Mouse (Mus musculus) hindbrain, embryonic 14.5 days (tissue): ENCODE results near the gene Ehf. TPM values are rescaled to one million over a fixed set of nuclear protein-coding genes. Genes with fewer than 3 reads are reported as not detected.

ENCODE experiments used
- ATAC-seq: fragments of 200-750 bp; cut with Nextera tagmentation; 2 replicates; pipeline ENCODE4 v1.8.0; 2017; ENCODE audit warnings: moderate number of reproducible peaks, mild to moderate bottlenecking, moderate TSS enrichment, moderate library complexity; ENCODE audit not compliant: low FRiP score
- DNase-seq: peaks from one replicate; pipeline ENCODE4 v3.0.0-alpha.2; 2015; ENCODE audit warnings: low spot score
- H3K27ac ChIP-seq: fragments of 300-500 bp; sonication (generic); 2 replicates; pipeline ENCODE4 v1.5.1; 2014; ENCODE audit warnings: mild to moderate bottlenecking, moderate library complexity
- H3K27me3 ChIP-seq: fragments of 300-500 bp; sonication (generic); 2 replicates; pipeline ENCODE4 v1.6.1; 2014; ENCODE audit warnings: mild to moderate bottlenecking, low read length, mixed read lengths; ENCODE audit not compliant: control insufficient read depth, insufficient read depth
- H3K36me3 ChIP-seq: fragments of 300-500 bp; sonication (generic); replicated peaks from 2 replicates; pipeline ENCODE4 v1.6.1; 2014; ENCODE audit not compliant: control insufficient read depth, insufficient read depth
- H3K4me1 ChIP-seq: fragments of 300-500 bp; sonication (generic); replicated peaks from 2 replicates; pipeline ENCODE4 v1.6.1; 2014; ENCODE audit warnings: antibody characterized with exemption, low read length, mixed read lengths; ENCODE audit not compliant: control insufficient read depth, insufficient read depth
- H3K4me2 ChIP-seq: fragments of 300-500 bp; sonication (generic); replicated peaks from 2 replicates; pipeline ENCODE4 v1.6.1; 2014; ENCODE audit warnings: mild to moderate bottlenecking, moderate library complexity
- H3K4me3 ChIP-seq: fragments of 300-500 bp; sonication (generic); replicated peaks from 2 replicates; pipeline ENCODE4 v1.5.1; 2014; ENCODE audit warnings: mild to moderate bottlenecking, low read length
- H3K9ac ChIP-seq: fragments of 300-500 bp; sonication (generic); 2 replicates; pipeline ENCODE4 v1.6.1; 2014
- H3K9me3 ChIP-seq: fragments of 300-500 bp; sonication (generic); 2 replicates; pipeline ENCODE4 v1.6.1; 2016; ENCODE audit warnings: low read length; ENCODE audit not compliant: control insufficient read depth
- WGBS: fragments of 180-500 bp; shearing (Covaris S2); extraction: QIAGEN DNeasy Blood & Tissue Kit; methylation state at CpG from one replicate; pipeline ENCODE4 v1.1.7; 2014; 5-methylcytosine and 5-hydroxymethylcytosine counted together
- polyA plus RNA-seq: library from polyadenylated mRNA; unstranded; fragments of >200 nt; fragmentation: Nextera tagmentation; extraction: Ambion mirVana; gene quantifications from 2 replicates; pipeline ENCODE4 v1.2.1, GENCODE M21; 2014

The Ehf gene
- polyA plus RNA-seq, 1 experiment from 2014 or later, result 0.20 TPM

DNA sequence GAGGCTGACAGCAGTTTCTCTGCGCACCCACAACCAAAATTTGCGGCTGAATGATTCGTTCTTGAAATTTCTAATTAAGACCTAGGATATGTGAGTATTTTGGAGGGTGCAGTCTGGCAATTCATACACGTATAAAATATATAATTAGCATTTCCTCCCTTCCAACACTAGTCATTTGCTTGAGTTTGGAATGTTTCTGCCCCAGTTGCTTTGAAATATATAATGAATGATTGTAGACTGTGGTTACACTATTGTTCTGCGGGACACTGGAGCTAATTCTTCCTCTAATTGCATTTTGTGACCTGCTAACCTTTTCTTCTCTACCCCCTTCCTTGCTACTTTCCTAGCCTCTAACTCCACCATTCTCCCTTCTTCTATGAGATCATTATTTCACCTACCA lies 15.4 kb downstream of the Ehf start:
- no peaks in the 10 kb centered on the region for H3K4me1 ChIP-seq
- no peak overlapping the region for H3K4me3 ChIP-seq
- no peak overlapping the region for H3K27ac ChIP-seq
- H3K9ac ChIP-seq, result no peak overlapping the region
- no peaks in the 10 kb centered on the region for H3K27me3 ChIP-seq
- H3K4me2 ChIP-seq, result no peak overlapping the region
- no peaks in the 10 kb centered on the region for H3K36me3 ChIP-seq
- DNase-seq (no peak), ATAC-seq (no peak)
- H3K9me3 ChIP-seq, result no peaks in the 10 kb centered on the region
- 65% methylated on average over 5 of the region's 5 CpGs for WGBS

DNA sequence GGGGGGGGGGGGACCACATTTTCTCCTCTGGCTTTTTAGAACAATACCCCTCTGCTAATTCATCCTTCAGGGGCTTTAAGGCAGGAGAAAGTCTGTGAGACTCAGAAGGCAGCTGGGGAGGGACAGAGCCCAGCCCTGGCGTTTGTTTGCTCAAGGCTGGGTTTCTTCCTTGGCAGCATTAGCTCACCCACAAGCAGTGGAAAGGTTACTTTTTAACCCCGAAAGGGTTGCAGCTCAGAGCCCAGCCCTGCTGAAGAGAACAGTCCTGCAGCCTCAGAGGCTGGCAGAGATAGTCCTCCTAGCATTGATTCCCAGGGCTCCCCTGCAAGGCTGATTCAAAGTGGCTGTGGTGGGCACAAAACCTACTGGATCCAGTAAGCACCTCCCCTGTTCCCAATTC lies 17.5 kb downstream of the Ehf start:
- ATAC-seq, result no peak
- no peak for DNase-seq
- Histone ChIP-seq H3K27me3 (no peaks in the 10 kb centered on the region), H3K9ac (no peak overlapping the region), H3K9me3 (no peaks in the 10 kb centered on the region), H3K27ac (no peak overlapping the region), H3K36me3 (no peaks in the 10 kb centered on the region), H3K4me2 (no peak overlapping the region), H3K4me1 (no peaks in the 10 kb centered on the region), H3K4me3 (no peak overlapping the region)
- 36% methylated on average over 2 of the region's 2 CpGs for WGBS

DNA sequence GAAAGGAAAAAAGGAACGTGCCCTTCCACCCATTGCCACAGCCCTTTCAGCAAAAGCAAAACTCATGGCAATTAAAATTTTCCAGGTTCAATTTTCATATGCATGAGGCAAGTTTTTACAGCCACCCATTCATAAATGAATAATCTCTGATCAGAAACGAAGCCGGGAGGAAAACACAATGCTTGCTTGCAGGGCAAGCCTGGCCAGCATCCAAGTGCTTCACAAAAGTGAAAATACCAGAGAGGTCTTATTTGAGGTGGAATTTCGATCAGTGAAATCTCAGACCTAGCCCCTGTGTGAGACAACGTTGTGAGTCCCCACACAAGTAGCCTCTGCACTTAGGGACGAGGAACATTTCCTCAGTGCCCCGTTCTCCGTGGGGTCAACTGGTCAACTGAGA lies 19.3 kb downstream of the Ehf start:
- Histone ChIP-seq H3K9me3 (no peaks in the 10 kb centered on the region), H3K4me1 (no peaks in the 10 kb centered on the region), H3K4me2 (no peak overlapping the region), H3K36me3 (no peaks in the 10 kb centered on the region), H3K9ac (no peak overlapping the region), H3K27me3 (no peaks in the 10 kb centered on the region), H3K27ac (no peak overlapping the region), H3K4me3 (no peak overlapping the region)
- no peak for DNase-seq
- WGBS, result 67% methylated on average over 8 of the region's 8 CpGs
- no peak for ATAC-seq

DNA sequence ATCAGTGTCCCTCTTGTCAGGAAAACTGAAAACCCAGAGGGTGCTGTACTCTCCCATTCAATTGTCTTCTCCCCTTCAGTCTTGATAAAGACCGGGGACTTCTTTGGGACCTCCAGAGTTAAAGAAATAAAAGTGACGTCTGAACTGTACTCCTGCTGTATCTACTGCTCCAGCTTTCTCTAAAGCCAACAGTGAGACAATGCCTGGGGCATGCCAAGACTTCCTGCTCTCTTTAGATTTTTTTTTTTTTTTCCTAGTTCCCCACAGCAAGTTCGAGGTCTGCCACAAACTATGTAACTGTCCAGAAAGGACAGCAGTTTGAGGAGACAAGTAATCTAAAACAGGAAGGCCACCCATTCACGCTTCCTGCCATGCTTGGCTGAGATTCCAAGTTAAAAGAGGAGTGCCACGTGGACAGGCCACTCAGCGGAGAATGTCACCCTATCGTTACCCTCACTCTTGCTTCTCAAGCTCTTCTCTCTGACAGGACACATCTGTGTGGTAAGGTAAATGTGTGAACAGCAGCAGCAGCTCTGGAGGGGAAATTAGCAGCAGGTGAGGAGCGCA lies 20.8 kb downstream of the Ehf start:
- DNase-seq (no peak), ATAC-seq (no peak)
- Histone ChIP-seq H3K27ac (no peak overlapping the region), H3K4me1 (no peaks in the 10 kb centered on the region), H3K9me3 (no peaks in the 10 kb centered on the region), H3K36me3 (no peaks in the 10 kb centered on the region), H3K27me3 (no peaks in the 10 kb centered on the region), H3K4me2 (no peak overlapping the region), H3K9ac (no peak overlapping the region), H3K4me3 (no peak overlapping the region)
- 70% methylated on average over 8 of the region's 8 CpGs for WGBS

DNA sequence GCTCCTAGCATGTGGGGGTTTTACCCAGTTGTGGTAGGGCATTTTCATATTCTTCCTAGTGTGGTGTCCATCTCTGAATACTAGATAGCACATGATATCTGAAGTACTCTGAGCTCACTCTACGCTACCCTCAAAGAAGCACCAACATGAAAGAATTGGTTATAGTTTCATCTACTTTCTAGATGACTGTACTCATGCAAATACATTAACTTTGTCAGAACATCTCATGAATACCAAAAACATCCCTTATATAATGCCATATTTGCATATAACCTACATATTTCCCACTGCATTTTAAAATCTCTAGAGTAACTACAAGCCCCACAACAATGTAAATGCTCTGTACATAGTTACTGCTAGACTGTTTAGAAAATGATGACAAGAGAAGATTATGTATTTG lies 23.2 kb downstream of the Ehf start:
- WGBS, result 91% methylated on average over 1 of the region's 1 CpGs
- DNase-seq (no peak), ATAC-seq (no peak)
- no peaks in the 10 kb centered on the region for H3K36me3 ChIP-seq
- H3K27ac ChIP-seq, result no peak overlapping the region
- no peak overlapping the region for H3K4me2 ChIP-seq
- H3K4me3 ChIP-seq, result no peak overlapping the region
- H3K9me3 ChIP-seq, result no peaks in the 10 kb centered on the region
- no peak overlapping the region for H3K9ac ChIP-seq
- H3K27me3 ChIP-seq, result no peaks in the 10 kb centered on the region
- no peaks in the 10 kb centered on the region for H3K4me1 ChIP-seq

DNA sequence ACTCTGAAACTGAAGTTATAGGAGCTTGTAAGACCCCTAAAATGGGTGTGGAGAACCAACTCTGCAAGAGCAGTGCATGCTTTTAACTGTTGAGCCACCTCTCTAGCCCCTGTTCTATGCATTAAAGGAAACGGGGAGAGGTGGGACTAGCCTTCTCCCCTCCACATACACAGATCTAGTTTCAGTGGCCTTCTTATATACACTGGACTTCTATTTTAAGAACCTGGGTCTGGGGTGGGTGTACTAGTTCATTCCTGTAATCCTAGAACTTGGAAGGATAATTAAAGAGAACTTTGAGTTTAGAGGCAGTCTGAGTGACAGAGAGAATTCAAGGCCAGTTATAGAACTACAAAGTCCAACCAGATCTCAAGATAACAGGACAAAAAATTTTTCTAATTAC lies 24.6 kb downstream of the Ehf start:
- ATAC-seq (no peak), DNase-seq (no peak)
- Histone ChIP-seq H3K4me3 (no peak overlapping the region), H3K27me3 (no peaks in the 10 kb centered on the region), H3K4me2 (no peak overlapping the region), H3K9ac (no peak overlapping the region), H3K4me1 (no peaks in the 10 kb centered on the region), H3K27ac (no peak overlapping the region), H3K36me3 (no peaks in the 10 kb centered on the region), H3K9me3 (no peaks in the 10 kb centered on the region)
- WGBS, result 85% methylated on average over 1 of the region's 1 CpGs

DNA sequence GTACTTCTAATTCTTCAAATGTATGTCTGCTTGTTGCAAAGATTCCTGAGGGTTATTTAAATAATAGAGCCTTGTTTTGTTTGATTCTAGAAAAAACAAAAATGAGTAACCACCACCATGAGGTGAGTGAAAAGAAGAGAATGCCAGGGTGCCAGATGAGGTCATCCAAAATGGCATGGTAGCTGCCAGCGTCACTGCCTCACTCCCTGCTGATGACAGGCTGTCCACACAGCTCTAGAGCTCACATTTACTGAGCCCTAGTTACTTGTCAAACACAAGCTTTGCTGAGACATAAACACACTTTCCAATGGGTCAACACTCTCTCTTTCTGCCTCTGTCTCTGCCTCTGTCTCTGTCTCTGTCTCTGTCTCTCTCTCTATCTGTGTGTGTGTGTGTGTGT lies 25.3 kb downstream of the Ehf start:
- no peak overlapping the region for H3K4me3 ChIP-seq
- no peaks in the 10 kb centered on the region for H3K4me1 ChIP-seq
- H3K27ac ChIP-seq, result no peak overlapping the region
- no peaks in the 10 kb centered on the region for H3K36me3 ChIP-seq
- H3K27me3 ChIP-seq, result no peaks in the 10 kb centered on the region
- H3K9ac ChIP-seq, result no peak overlapping the region
- ATAC-seq (no peak), DNase-seq (no peak)
- no peaks in the 10 kb centered on the region for H3K9me3 ChIP-seq
- H3K4me2 ChIP-seq, result no peak overlapping the region
- 53% methylated on average over 1 of the region's 1 CpGs for WGBS

DNA sequence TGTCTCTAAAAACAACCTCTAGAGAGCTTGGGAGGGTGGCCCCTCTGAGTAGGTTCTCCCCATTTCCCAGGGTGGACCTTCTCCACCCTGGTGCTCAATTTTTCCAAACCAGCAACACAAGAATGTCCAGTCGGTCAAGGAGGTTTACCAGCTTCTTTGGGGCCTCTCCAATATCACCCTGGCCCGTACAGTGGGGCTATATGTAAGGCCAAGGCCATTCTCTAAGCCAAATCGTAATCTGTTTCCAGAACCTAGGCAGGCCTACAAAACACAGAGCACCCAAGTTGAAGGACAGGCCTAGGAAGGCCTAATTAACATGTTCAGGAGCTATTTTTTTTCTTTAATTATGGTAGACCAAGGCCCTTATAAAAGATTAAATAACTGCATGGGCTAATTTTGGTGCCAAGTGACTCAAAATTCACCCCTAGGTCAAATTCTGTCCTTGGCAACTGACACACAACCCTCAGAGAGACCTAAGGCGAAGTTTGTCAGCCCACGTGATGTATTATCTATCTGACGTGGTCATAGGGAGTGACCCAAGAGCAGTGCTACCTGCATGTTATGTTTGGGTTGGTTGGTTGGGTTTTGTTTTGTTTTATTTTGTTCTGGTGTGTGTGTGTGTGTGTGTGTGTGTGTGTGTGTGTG lies 27.6 kb downstream of the Ehf start:
- Histone ChIP-seq H3K4me2 (no peak overlapping the region), H3K4me3 (no peak overlapping the region), H3K27me3 (no peaks in the 10 kb centered on the region), H3K9ac (no peak overlapping the region), H3K36me3 (no peaks in the 10 kb centered on the region), H3K27ac (no peak overlapping the region), H3K9me3 (no peaks in the 10 kb centered on the region), H3K4me1 (no peaks in the 10 kb centered on the region)
- no peak for ATAC-seq
- WGBS, result 87% methylated on average over 6 of the region's 6 CpGs
- DNase-seq, result no peak

DNA sequence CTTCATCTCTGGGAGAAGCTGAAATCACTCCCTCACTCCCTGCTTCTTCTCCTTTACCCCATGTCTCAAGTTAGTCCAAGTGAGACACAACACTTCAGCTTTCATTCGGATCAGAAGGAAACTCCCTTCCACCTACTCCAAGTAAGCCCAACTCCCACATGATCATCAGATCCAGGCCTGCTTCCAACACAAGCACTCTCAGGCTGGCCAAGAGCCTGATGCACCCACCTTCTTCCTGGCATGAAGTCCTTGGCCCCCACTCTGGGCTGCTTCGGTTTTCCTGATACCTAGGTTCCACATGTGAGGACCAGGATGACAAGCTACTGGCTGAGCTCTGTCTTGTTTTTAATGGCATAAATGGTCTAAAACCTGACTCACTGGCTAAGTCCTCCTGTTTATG lies 28.3 kb downstream of the Ehf start:
- Histone ChIP-seq H3K4me3 (no peak overlapping the region), H3K4me1 (no peaks in the 10 kb centered on the region), H3K27ac (no peak overlapping the region), H3K27me3 (no peaks in the 10 kb centered on the region), H3K36me3 (no peaks in the 10 kb centered on the region), H3K9ac (no peak overlapping the region), H3K9me3 (no peaks in the 10 kb centered on the region), H3K4me2 (no peak overlapping the region)
- ATAC-seq (no peak), DNase-seq (no peak)
- WGBS, result 85% methylated on average over 2 of the region's 2 CpGs

DNA sequence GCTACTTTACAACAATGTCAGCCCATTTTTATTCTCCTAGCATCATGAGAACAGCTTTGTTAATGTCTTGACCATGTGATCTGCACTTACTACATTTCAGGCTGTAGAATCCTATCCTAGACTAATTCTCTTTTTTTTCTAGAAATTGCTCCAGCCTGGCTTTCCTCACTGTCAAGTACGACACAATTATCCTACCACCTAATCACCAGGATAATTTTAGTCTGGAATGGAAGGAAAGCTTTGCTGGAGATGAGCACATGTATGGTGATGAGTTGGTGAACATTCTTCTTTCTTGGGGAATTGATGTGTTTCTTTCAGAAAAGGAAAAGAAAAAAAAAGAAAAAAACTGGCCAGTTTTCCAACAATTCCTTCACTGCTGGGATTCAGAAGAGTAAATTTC lies 28.8 kb downstream of the Ehf start:
- H3K9me3 ChIP-seq, result no peaks in the 10 kb centered on the region
- H3K4me1 ChIP-seq, result no peaks in the 10 kb centered on the region
- H3K36me3 ChIP-seq, result no peaks in the 10 kb centered on the region
- no peak for ATAC-seq
- H3K27me3 ChIP-seq, result no peaks in the 10 kb centered on the region
- H3K27ac ChIP-seq, result no peak overlapping the region
- H3K4me2 ChIP-seq, result no peak overlapping the region
- no peak overlapping the region for H3K4me3 ChIP-seq
- no peak for DNase-seq
- H3K9ac ChIP-seq, result no peak overlapping the region
- 85% methylated on average over 1 of the region's 1 CpGs for WGBS
